Mouse (Mus musculus) embryonic facial prominence, embryonic 10.5 days (tissue): Measurements from ENCODE around the gene Tmem179b. TPM values are rescaled to one million over a fixed set of nuclear protein-coding genes. Genes with fewer than 3 reads are reported as not detected.

ENCODE experiments used
- DNase-seq: peaks from one replicate; pipeline ENCODE4 v3.0.0-alpha.2; 2017; ENCODE audit warnings: low spot score
- H3K27ac ChIP-seq: fragments of 300-500 bp; sonication (generic); replicated peaks from 2 replicates; pipeline ENCODE4 v1.5.1; 2016; ENCODE audit warnings: mild to moderate bottlenecking
- H3K27me3 ChIP-seq: fragments of 300-500 bp; sonication (generic); replicated peaks from 2 replicates; pipeline ENCODE4 v1.6.1; 2016; ENCODE audit warnings: low read depth, mild to moderate bottlenecking; ENCODE audit not compliant: poor library complexity, severe bottlenecking
- H3K36me3 ChIP-seq: fragments of 300-500 bp; sonication (generic); replicated peaks from 2 replicates; pipeline ENCODE4 v1.6.1; 2016; ENCODE audit warnings: mild to moderate bottlenecking, moderate library complexity
- H3K4me1 ChIP-seq: fragments of 300-500 bp; sonication (generic); 2 replicates; pipeline ENCODE4 v1.6.1; 2016
- H3K4me3 ChIP-seq: fragments of 300-500 bp; sonication (generic); 2 replicates; pipeline ENCODE4 v1.5.1; 2016; ENCODE audit warnings: mild to moderate bottlenecking, moderate library complexity
- H3K9me3 ChIP-seq: fragments of 300-500 bp; sonication (generic); 2 replicates; pipeline ENCODE4 v1.6.1; 2016; ENCODE audit warnings: mild to moderate bottlenecking
- WGBS: fragments of 180-500 bp; shearing (Covaris S2); methylation state at CpG from one replicate; pipeline ENCODE4 v1.1.7; 2016; 5-methylcytosine and 5-hydroxymethylcytosine counted together
- polyA plus RNA-seq: library from polyadenylated mRNA; unstranded; fragments of >200 nt; fragmentation: Nextera tagmentation; extraction: Ambion mirVana; gene quantifications from 2 replicates; pipeline ENCODE4 v1.2.1, GENCODE M21; 2016

The Tmem179b gene
- polyA plus RNA-seq, 1 experiment from 2014 or later = 43.4 TPM

DNA sequence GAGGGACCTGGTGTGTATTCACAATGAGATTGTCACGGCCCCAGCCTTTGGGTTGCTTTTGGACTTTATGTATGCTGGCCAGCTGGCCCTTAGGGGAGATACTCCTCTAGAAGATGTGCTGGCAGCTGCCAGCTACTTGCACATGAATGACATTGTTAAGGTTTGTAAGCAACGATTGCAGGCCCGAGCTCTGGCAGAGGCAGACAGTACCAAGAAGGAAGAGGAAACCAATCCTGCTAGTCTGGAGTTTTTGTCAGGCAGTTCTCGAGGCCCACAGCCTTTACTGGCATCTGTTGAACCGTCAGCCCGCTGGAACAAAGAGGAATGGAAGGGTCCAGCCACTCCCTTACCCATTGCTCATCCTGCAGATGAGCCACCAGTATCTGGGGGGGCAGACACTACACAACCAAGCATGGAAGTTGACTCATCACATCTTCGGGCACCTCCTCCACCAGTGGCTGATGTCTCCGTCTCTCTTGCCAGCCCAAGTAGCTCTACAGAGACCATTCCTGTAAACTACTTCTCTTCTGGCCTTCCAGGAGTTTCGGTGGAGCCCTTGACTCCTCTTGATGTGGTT, 29.0 kb upstream of the Tmem179b start:
- peaks cover 55% of the 10 kb centered on the region for H3K36me3 ChIP-seq
- H3K4me1 ChIP-seq = peaks cover 18% of the 10 kb centered on the region
- peak overlapping the region; percentile 71 for H3K4me3 ChIP-seq
- H3K9me3 ChIP-seq = no peaks in the 10 kb centered on the region
- peak overlapping the region; percentile 91 for H3K27ac ChIP-seq
- H3K27me3 ChIP-seq = no peaks in the 10 kb centered on the region
- no peak for DNase-seq
- WGBS = 91% methylated on average over 9 of the region's 9 CpGs

DNA sequence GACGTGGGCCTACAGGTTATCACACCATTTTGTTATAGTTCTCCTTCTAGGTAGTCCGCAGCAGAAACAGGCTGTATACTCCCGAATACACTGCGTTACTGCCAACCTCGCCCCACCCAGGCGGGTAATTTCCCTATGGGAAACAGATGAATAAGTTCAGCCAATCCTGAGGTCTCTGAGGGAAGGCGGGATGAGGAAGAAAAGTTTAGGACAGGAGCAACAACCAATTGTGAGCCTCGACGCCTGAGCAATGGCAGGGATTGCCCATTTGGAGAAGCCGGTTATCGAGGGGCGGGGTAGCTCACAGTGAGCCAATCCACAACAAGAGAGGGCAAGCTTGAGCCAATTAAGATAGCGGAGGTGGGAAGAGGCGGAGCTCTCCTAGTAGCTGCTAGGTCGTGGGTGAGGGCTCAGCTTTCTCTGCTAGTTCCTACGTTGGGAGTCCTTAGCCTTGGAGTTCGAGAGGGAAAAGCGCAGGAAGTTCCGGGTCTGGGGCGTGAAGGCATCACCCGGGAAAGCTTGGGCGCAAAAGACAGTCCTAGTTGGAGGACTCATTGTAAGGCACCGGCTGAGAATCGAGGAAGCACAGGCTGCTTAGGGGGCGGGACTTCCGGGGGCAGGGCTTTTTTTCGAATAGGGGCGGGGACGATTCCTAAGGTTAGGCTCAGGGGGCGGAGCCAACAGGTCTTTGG, 28.0 kb upstream of the Tmem179b start, which contains the start of gene Zbtb3:
Zbtb3 (plus strand) TSS at position 426 of the 692 bp plus-strand sequence.
- peak; percentile 95 for DNase-seq
- WGBS = under 1% methylated on average over 30 of the region's 30 CpGs
- Histone ChIP-seq H3K36me3 (peaks cover 44% of the 10 kb centered on the region), H3K27ac (peak within 1 kb of the TSS; percentile 91), H3K4me3 (peak within 1 kb of the TSS; percentile 71), H3K4me1 (peaks cover 24% of the 10 kb centered on the region), H3K9me3 (no peaks in the 10 kb centered on the region), H3K27me3 (no peaks in the 10 kb centered on the region)

DNA sequence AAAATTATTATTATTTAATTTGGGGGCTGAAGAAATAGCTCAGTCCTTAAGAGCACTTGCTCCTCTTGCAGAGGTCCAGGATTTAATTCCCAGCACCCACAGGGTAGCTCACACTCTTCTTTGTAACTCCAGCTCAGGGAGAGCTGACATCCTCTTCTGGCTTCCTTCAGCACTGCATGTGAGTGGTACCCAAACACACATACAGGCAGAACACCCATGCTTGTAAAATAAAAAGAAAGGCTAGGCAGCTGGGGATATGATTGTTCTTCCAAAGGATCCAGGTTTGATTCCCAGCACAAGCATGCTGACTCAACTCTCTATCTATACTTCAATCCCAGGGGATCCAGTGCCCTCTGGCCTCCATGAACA, 24.7 kb upstream of the Tmem179b start:
- Histone ChIP-seq H3K27ac (peak overlapping the region; percentile 89; the same call in 1 of the 2 replicates), H3K9me3 (no peaks in the 10 kb centered on the region), H3K4me3 (peak overlapping the region; percentile 87), H3K4me1 (peaks cover 27% of the 10 kb centered on the region), H3K27me3 (no peaks in the 10 kb centered on the region), H3K36me3 (peaks cover 37% of the 10 kb centered on the region)
- no peak for DNase-seq

DNA sequence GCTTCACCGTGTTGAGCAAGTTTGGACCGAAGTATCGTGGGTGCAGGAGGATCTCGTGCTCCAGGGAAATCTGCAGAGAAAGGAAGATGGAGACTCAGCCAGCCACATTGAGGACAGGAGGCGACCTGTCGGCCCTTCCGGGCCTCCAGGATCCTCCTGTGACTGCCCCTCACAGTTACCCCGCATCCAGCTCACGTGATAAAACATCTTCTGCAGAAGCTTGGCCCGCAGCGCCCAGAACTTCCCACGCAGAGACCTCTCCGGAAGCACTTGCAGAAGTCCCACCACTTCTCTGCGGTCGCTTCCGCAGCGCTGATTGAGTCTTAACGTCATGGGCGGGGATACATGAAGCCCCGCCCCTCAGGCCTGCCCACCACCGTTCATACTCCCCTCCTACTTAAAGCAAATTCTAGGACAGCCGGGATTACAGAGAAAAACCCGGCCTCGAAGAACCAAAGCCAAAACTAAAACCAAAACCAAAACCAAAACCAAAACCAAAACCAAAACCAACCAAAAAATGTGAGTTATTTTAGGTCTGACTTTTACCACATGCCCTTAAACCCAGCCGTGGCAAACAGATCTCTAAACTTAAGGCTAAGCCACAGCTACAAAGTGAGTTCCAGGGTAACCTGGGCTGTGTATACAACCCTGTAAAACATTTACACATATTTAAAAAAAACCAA, 24.1 kb upstream of the Tmem179b start, which contains the start of gene Polr2g:
Polr2g (minus strand) TSS at position 314 of the 683 bp plus-strand sequence.
- no peaks in the 10 kb centered on the region for H3K9me3 ChIP-seq
- peaks cover 37% of the 10 kb centered on the region for H3K36me3 ChIP-seq
- H3K27ac ChIP-seq = peak within 1 kb of the TSS; percentile 89
- peaks cover 27% of the 10 kb centered on the region for H3K4me1 ChIP-seq
- WGBS = 2% methylated on average over 25 of the region's 25 CpGs
- peak; percentile 92 for DNase-seq
- peak within 1 kb of the TSS; percentile 87 for H3K4me3 ChIP-seq
- no peaks in the 10 kb centered on the region for H3K27me3 ChIP-seq

DNA sequence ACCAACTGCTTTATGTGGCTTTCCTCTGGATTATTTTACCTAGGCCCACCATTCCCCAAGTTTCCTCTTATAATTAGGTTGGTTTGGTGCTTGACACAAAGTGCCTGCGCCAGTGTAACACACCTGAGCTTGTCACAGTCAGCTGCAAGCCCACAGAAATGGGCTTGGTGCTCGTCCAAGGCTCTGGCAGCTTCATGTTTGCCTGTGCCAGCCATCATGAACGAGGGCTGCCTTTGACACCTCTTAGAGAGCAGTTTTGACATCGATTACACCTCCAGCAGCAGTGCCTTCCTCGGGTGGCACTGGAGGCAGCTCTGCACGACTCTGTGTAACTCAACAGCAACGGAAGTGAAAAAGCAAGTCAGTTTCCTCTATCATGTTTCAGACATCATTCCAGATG, 15.9 kb upstream of the Tmem179b start:
- Histone ChIP-seq H3K36me3 (peaks cover 48% of the 10 kb centered on the region), H3K27me3 (no peaks in the 10 kb centered on the region), H3K4me3 (no peak overlapping the region), H3K9me3 (0 out of 2 replicates have a peak, but pooled peaks cover 2% of the 10 kb centered on the region), H3K4me1 (peaks cover 24% of the 10 kb centered on the region), H3K27ac (no peak overlapping the region)
- no peak for DNase-seq
- 85% methylated on average over 7 of the region's 7 CpGs for WGBS

DNA sequence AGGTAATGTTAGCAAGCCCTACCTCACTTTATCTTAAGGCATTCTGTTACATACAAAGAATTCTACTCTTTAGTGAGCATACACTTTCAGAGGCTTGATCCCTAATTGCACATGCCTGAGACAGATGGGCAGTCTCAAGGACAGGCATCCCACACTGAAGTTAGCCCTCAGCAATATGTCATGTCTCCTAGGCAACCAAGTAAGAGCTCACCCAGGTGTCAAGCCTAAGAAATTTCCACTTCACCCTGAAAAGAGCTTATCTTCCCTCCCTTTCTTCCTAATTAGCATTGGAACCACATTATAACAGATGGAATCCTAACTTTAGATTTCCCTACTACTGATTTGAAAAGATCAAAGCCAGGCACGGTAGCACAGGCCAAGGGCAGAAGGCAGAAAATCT, 14.9 kb upstream of the Tmem179b start:
- Histone ChIP-seq H3K4me1 (peaks cover 28% of the 10 kb centered on the region), H3K9me3 (0 out of 2 replicates have a peak, but pooled peaks cover 2% of the 10 kb centered on the region), H3K27me3 (no peaks in the 10 kb centered on the region), H3K27ac (no peak overlapping the region), H3K4me3 (no peak overlapping the region), H3K36me3 (peaks cover 42% of the 10 kb centered on the region)
- WGBS = 65% methylated on average over 1 of the region's 1 CpGs
- no peak for DNase-seq

DNA sequence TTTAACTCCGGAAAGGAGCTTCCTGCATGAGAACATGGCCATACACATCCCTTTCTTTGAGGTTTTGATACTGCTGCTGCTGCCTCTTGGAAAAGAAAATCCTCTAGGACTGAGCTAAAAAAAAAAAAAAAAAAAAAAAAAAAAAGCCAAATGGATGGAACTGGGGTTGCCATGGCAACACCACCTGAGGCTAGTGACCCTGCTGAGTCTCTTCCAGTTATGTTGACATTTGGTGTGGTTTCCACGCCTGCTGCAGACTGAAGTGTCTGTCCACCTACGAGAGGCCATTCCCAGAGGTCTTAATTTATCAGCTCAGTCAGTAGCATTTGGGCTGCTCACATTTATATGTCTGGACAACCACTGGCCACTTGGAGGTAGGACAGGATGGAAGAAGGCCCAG, 14.3 kb upstream of the Tmem179b start:
- WGBS = 19% methylated on average over 3 of the region's 3 CpGs
- Histone ChIP-seq H3K36me3 (peaks cover 42% of the 10 kb centered on the region), H3K4me3 (peak overlapping the region; percentile 25; the same call in 1 of the 2 replicates), H3K4me1 (peaks cover 28% of the 10 kb centered on the region), H3K27me3 (no peaks in the 10 kb centered on the region), H3K9me3 (0 out of 2 replicates have a peak, but pooled peaks cover 2% of the 10 kb centered on the region), H3K27ac (no peak overlapping the region)
- DNase-seq = no peak

DNA sequence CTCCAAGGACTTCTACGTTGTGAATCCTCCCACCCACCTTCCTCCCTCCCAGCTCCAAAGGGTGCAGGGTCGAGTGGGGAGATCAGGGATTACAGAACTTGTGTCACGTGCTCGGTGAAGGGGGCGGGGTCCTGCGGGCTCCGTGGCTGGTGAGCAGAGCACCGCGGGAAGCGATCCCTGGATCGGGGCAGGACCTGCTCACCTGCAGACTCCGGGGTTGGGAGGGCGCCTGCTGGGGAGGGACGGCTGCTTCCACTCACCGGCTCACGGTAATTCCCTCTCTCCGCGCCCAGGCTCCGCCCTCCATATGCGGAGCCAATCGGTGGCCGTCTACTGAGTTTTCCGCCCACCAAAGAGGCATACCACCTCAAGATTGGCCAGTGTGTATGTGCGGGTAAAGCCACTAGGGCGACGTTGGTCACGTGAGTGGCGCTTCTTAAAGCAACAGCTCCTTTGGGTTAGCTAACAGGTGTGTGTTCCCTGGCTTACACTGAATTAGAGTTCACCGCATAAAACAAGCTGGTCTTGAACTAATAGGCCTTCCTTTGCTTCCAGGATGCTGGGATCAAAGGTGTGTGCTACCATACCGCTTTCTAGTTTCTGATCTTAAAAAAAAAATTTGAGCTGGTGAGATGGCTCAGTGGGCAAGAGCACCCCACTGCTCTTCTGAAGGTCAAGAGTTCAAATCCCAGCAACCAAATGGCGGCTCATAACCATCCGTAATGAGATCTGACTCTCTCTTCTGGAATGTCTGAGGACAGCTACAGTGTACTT, 11.9 kb upstream of the Tmem179b start, which contains the start of gene Taf6l:
Taf6l (minus strand) TSS at position 410 of the 774 bp plus-strand sequence.
- Histone ChIP-seq H3K27me3 (no peaks in the 10 kb centered on the region), H3K4me1 (peaks cover 28% of the 10 kb centered on the region), H3K4me3 (peak within 1 kb of the TSS; percentile 82), H3K9me3 (no peaks in the 10 kb centered on the region), H3K36me3 (peaks cover 44% of the 10 kb centered on the region), H3K27ac (peak within 1 kb of the TSS; percentile 92)
- peak; percentile 93 for DNase-seq
- under 1% methylated on average over 32 of the region's 32 CpGs for WGBS

DNA sequence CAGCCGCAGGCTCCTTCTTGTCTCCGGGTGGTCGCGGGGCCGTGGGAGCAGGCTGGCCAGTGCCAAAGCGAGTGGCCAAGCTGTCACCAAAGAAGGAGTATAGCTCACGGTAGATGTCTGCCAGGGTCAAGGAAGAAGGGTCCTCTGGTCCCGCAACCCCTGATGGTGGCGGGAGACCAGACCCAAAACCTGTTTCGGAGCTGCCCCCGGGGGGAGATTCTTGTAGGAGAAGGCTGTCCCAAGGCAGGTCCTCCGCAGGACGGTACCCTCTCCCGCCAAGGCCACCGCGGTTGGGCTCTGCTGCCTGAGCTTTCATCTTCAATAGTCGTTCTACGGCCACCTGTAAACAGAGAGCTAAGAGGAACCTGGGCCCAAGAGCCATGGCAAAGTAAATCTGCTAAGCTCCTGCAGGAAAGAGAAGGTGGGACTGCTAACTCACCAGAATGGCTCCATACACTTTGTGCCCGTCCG, 719 bp upstream of the Tmem179b start:
- DNase-seq = no peak
- peaks cover 62% of the 10 kb centered on the region for H3K36me3 ChIP-seq
- 7% methylated on average over 20 of the region's 20 CpGs for WGBS
- H3K9me3 ChIP-seq = no peaks in the 10 kb centered on the region
- H3K4me3 ChIP-seq = peak overlapping the region; percentile 83
- no peaks in the 10 kb centered on the region for H3K27me3 ChIP-seq
- H3K4me1 ChIP-seq = peaks cover 46% of the 10 kb centered on the region
- peak overlapping the region; percentile 97 for H3K27ac ChIP-seq

DNA sequence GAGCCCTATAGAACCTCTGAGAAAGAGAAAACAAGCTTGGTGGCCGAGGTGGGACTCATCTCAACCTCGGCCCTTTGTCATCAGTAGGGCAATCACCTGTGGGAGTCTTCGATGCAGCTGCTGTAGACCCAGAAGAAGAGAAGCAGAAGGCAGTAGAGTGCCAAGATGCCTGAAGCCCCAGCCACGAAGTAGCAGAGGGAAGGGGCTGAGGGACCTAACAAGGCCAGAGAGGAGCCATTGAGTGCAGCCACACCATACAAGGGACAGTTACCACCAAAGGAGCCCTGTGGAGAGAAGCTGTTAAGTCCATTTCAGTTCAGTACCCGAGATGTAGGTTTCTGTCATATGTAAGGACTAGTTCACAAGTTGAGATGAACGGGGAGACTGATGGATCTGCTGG, 858 bp downstream of the Tmem179b start:
- Histone ChIP-seq H3K27me3 (no peaks in the 10 kb centered on the region), H3K4me1 (peaks cover 46% of the 10 kb centered on the region), H3K36me3 (peaks cover 64% of the 10 kb centered on the region), H3K4me3 (peak overlapping the region; percentile 83), H3K9me3 (no peaks in the 10 kb centered on the region), H3K27ac (peak overlapping the region; percentile 97)
- peak; percentile 11 for DNase-seq
- 62% methylated on average over 6 of the region's 6 CpGs for WGBS

DNA sequence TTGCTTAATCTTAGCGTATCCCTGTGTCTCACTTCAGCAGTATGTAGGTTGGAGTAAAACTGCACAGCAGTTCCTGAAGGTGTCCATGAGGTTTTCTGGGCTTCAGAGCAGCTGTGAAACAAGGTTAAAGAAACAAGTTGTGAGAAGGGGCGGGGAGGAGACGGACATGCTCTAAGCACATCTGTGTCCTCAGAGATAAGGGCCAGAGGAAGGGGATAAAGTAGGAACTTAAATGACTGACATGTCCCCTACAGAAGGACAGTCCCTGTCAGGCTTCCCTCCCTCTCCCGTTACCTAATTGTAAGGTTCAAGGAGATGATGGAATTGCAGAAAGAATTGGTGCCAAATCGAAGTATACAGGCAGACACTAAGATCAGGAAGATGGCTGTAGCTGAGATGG, 1.3 kb downstream of the Tmem179b start:
- Histone ChIP-seq H3K27me3 (no peaks in the 10 kb centered on the region), H3K36me3 (peaks cover 64% of the 10 kb centered on the region), H3K9me3 (no peaks in the 10 kb centered on the region), H3K4me3 (peak overlapping the region; percentile 83), H3K27ac (peak overlapping the region; percentile 97), H3K4me1 (peaks cover 46% of the 10 kb centered on the region)
- DNase-seq = no peak
- 83% methylated on average over 5 of the region's 5 CpGs for WGBS
